Mouse (Mus musculus): ENCODE data around the gene Plagl2.

Plagl2 gene

DNA sequence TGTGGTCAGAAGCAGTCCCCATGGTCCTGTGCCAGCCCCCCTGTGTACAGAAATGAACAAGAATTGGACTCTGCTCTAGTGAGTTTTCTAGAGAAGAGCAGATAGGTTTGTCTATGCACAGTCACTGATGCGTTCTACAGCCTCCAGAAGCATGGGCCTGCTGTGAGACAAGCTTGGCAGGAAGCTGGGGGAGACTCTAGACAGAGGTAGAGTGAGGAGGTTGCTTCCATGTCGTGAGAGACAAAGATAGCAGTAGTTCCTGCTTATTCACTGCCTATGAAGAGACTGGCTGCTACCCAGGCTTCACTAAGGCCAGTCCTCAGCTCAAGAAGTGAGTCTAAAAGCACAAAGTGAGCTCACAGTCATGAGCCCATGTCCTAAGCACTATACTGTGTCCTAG is 50.0 kb downstream of the Plagl2 start:
- no peak for DNase-seq (ENCODE audit: low spot score in 2 of 2)

DNA sequence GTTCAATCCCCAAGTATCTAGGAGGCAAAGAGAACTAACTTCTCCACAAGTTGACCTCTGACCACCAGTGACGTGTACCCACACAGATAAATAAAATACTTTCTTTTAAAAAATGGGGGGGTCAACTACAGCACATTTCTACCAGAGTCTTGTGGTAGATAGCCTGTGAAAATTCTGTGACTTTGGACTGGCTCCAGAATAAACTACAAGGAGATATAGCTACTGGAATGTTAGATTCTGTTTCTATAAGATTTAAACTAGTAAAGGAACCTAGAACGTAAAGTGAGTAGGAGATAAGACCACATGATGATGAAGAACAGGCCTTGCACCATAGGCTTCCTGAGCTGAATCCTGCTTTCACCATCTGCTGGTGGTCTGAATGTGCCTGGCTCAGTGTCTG is 53.4 kb downstream of the Plagl2 start:
- no peak for DNase-seq (ENCODE audit: low spot score in 2 of 2)

GRCm38 (mm10) chr2:153186176-153186591 is 55.0 kb downstream of the Plagl2 start:
- DNase-seq (ENCODE audit: low spot score in 2 of 2), result no peak

DNA sequence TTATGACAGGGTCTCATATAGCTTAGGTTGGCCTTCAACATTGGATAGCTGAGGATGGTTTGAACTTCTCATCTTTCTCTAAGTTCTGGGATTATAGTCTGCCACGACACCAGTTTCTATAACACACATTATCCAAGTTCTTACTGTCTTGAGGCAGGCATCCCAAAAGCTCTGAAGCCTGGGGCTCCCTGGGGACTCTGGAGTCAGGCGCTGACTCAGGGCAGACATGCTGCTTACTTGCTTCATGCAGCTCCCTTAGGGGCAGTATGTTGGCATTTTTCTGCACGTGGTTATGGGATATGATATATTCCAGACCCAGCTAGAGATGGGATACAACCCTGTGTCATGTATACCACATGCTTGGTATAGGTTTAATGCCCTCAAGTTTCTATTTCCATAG is 61.3 kb downstream of the Plagl2 start:
- DNase-seq (ENCODE audit: low spot score in 2 of 2), result no peak

DNA sequence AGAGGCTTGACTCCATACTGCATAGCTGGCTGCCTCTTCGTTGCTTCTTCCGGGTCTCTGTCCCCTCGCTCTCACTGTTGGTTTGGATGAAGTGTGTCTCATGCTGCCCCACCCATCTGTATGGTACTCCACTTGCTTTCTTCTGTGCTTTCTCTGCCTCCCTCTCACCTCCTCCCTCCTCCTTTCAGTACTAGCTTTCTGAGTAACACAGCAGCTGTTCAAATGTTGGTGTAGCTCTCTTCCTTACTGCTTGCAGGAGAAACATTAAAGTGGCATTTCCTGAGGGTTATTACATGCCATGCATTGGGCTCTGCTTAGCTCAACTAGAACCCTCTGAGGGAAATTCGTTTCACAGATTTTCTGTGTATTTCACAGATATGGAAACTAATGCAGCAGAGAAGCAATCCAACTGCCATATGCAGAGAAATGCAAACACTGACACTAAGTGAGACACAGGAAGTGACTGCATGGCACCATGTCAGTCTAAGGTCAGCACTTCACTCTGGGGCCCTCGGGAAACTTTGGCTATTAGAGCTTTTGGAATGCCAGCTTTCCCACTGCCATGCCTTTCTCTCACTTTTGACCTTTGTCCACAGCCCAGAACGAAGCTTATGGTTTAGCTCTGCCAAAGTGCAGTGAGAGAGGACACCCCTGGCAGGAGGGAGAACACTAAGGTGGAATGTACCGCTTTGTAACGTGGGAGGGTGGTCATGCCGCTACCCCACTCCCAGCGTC is 61.9 kb downstream of the Plagl2 start:
- no peak for DNase-seq (ENCODE audit: low spot score in 2 of 2)
